Mouse (Mus musculus): ENCODE data around the gene Mapk6. TPM values are rescaled to one million over a fixed set of nuclear protein-coding genes. Genes with fewer than 3 reads are reported as not detected.
A peak's percentile ranks its signal among the peaks of the same experiment; 100 is the strongest.
"Not testable (repeated sequence)": the region's sequence is repeated elsewhere in the genome, so short reads cannot be mapped to it uniquely, and the experiment has no call there.

Gene Mapk6
- 28.9 and 29.0 TPM in 2 replicates for polyA plus RNA-seq (2015; fragmentation: Nextera tagmentation; extraction: Ambion mirVana)

GRCm38 (mm10) chr9:75409852-75410378 lies at the start of gene Mapk6:
Mapk6 (minus strand) TSS chr9:75410005.
- WGBS, result under 1% methylated on average over 39 of the region's 58 CpGs
- Histone ChIP-seq H3K4me1 (replicated peaks; ENCODE audit: control insufficient read depth, insufficient read depth) (0 out of 2 replicates have a peak, but pooled peaks cover 2% of the 10 kb centered on the region), H3K27me3 (ENCODE audit: control insufficient read depth, insufficient read depth, low read length) (no peaks in the 10 kb centered on the region), H3K9me3 (ENCODE audit: control insufficient read depth, low read length) (no peaks in the 10 kb centered on the region), H3K36me3 (ENCODE audit: control insufficient read depth, insufficient read depth, low read length) (no peaks in the 10 kb centered on the region), H3K4me2 (replicated peaks; ENCODE audit: low read depth) (peak within 1 kb of the TSS; percentile 74), H3K9ac (ENCODE audit: low read length) (peak within 1 kb of the TSS; percentile 92), H3K27ac (replicated peaks) (peak within 1 kb of the TSS; percentile 99), H3K4me3 (ENCODE audit: low read depth, low read length) (peak within 1 kb of the TSS; percentile 83)
- DNase-seq (ENCODE audit: low spot score) (peak; percentile 98), ATAC-seq (ENCODE audit: low FRiP score, low TSS enrichment) (peak; percentile 94)
- no peak for TF ChIP-seq EP300 (optimal IDR thresholded peaks at IDR 0.05)
- TF ChIP-seq CTCF (IDR thresholded peaks at IDR 0.05; ENCODE audit: low read depth), result peak; percentile 43

DNA sequence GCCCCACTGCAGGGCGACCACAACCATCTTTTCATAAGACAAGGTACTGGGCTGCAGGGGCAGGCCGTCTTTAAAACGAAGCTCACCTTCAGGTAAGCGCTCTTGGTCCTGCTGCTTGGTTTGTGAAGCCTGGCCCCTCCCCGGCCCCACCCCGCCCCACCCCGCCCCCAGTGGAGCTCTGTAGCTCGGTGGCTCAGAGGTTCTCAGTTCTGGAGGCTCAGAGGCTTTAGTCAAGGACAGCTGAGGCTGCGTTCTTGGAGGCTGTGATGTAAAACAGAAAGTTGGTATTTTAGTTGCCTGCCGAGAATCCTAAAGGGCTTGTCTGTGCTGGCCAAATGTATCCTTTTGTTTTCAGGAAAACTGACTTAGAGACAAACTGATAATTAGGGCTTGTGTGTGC lies 45.9 kb upstream of the Mapk6 start:
- Histone ChIP-seq H3K4me2 (replicated peaks; ENCODE audit: low read depth) (no peak overlapping the region), H3K9me3 (ENCODE audit: control insufficient read depth, low read length) (no peaks in the 10 kb centered on the region), H3K4me3 (ENCODE audit: low read depth, low read length) (no peak overlapping the region), H3K36me3 (ENCODE audit: control insufficient read depth, insufficient read depth, low read length) (peaks cover 43% of the 10 kb centered on the region), H3K27ac (replicated peaks) (no peak overlapping the region), H3K27me3 (ENCODE audit: control insufficient read depth, insufficient read depth, low read length) (no peaks in the 10 kb centered on the region), H3K9ac (ENCODE audit: low read length) (no peak overlapping the region), H3K4me1 (replicated peaks; ENCODE audit: control insufficient read depth, insufficient read depth) (no peaks in the 10 kb centered on the region)
- no peak for TF ChIP-seq EP300 (optimal IDR thresholded peaks at IDR 0.05)
- DNase-seq (ENCODE audit: low spot score) (peak; percentile 30), ATAC-seq (ENCODE audit: low FRiP score, low TSS enrichment) (no peak)
- 61% methylated on average over 10 of the region's 10 CpGs for WGBS

- Histone ChIP-seq H3K9me3 (ENCODE audit: control insufficient read depth, low read length) (no peaks in the 10 kb centered on the region), H3K4me1 (replicated peaks; ENCODE audit: control insufficient read depth, insufficient read depth) (no peaks in the 10 kb centered on the region), H3K27ac (replicated peaks) (no peak overlapping the region), H3K9ac (ENCODE audit: low read length) (no peak overlapping the region), H3K36me3 (ENCODE audit: control insufficient read depth, insufficient read depth, low read length) (peaks cover 48% of the 10 kb centered on the region), H3K4me3 (ENCODE audit: low read depth, low read length) (no peak overlapping the region), H3K4me2 (replicated peaks; ENCODE audit: low read depth) (no peak overlapping the region), H3K27me3 (ENCODE audit: control insufficient read depth, insufficient read depth, low read length) (no peaks in the 10 kb centered on the region)
- DNase-seq (ENCODE audit: low spot score) (no peak), ATAC-seq (ENCODE audit: low FRiP score, low TSS enrichment) (no peak)
- 78% methylated on average over 2 of the region's 2 CpGs for WGBS
- TF ChIP-seq EP300 (optimal IDR thresholded peaks at IDR 0.05) (no peak), CTCF (IDR thresholded peaks at IDR 0.05; ENCODE audit: low read depth) (no peak)
Measured at GRCm38 (mm10) chr9:75453994-75454393, 44.2 kb upstream of the Mapk6 start.

- no peak for TF ChIP-seq CTCF (IDR thresholded peaks at IDR 0.05; ENCODE audit: low read depth)
- TF ChIP-seq EP300 (optimal IDR thresholded peaks at IDR 0.05), result no peak
- DNase-seq (ENCODE audit: low spot score) (no peak), ATAC-seq (ENCODE audit: low FRiP score, low TSS enrichment) (no peak)
- no peak overlapping the region for H3K4me2 ChIP-seq (replicated peaks; ENCODE audit: low read depth)
- no peaks in the 10 kb centered on the region for H3K27me3 ChIP-seq (ENCODE audit: control insufficient read depth, insufficient read depth, low read length)
- no peak overlapping the region for H3K27ac ChIP-seq (replicated peaks)
- H3K4me3 ChIP-seq (ENCODE audit: low read depth, low read length), result no peak overlapping the region
- H3K36me3 ChIP-seq (ENCODE audit: control insufficient read depth, insufficient read depth, low read length), result peaks cover 27% of the 10 kb centered on the region
- no peaks in the 10 kb centered on the region for H3K9me3 ChIP-seq (ENCODE audit: control insufficient read depth, low read length)
- no peaks in the 10 kb centered on the region for H3K4me1 ChIP-seq (replicated peaks; ENCODE audit: control insufficient read depth, insufficient read depth)
- 83% methylated on average over 3 of the region's 3 CpGs for WGBS
- H3K9ac ChIP-seq (ENCODE audit: low read length), result no peak overlapping the region
Measured at GRCm38 (mm10) chr9:75448021-75448420, 38.2 kb upstream of the Mapk6 start.

DNA sequence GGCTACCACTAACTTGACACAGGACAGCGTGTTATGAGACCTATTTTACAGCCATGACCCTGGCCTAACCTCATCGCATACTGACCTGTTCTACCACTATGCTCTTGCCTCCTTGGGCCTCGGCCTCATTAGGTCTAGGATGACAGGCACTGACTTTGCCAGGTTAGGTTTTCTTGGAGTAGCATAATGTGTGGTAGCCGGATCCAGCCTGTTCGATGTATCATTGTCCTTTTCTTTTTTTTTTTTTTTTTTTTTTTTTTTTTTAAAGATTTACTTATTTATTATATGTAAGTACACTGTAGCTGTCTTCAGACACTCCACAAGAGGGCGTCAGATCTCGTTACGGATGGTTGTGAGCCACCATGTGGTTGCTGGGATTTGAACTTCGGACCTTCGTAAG lies 36.8 kb upstream of the Mapk6 start:
- not testable (repeated sequence) for H3K27me3 ChIP-seq (ENCODE audit: control insufficient read depth, insufficient read depth, low read length); H3K27ac ChIP-seq (replicated peaks); DNase-seq (ENCODE audit: low spot score); H3K4me2 ChIP-seq (replicated peaks; ENCODE audit: low read depth); H3K4me3 ChIP-seq (ENCODE audit: low read depth, low read length); H3K4me1 ChIP-seq (replicated peaks; ENCODE audit: control insufficient read depth, insufficient read depth); H3K9me3 ChIP-seq (ENCODE audit: control insufficient read depth, low read length); ATAC-seq (ENCODE audit: low FRiP score, low TSS enrichment); H3K9ac ChIP-seq (ENCODE audit: low read length)
- WGBS, result 80% methylated on average over 10 of the region's 10 CpGs
- peaks cover 22% of the 10 kb centered on the region for H3K36me3 ChIP-seq (ENCODE audit: control insufficient read depth, insufficient read depth, low read length)

DNA sequence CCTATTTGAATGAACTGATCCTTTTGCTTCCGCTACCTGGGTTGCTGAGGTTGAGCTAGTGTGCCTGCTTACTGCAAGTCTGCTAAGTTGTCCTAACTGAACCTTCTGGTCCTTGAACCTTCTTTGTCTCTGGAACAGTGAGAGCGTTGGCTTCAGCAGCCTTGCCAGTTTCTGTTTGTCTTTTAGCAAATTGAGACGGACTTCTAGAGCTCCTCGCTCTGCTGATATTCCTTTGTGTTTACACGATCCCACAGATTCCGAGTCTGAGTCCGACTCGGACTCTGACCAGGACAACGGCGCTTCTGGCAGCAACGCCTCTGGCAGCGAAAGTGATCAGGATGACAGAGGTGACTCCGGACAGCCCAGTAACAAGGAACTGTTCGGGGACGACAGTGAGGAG lies 35.2 kb upstream of the Mapk6 start:
- H3K36me3 ChIP-seq (ENCODE audit: control insufficient read depth, insufficient read depth, low read length), result peaks cover 21% of the 10 kb centered on the region
- DNase-seq (ENCODE audit: low spot score) (no peak), ATAC-seq (ENCODE audit: low FRiP score, low TSS enrichment) (no peak)
- TF ChIP-seq EP300 (optimal IDR thresholded peaks at IDR 0.05) (no peak), CTCF (IDR thresholded peaks at IDR 0.05; ENCODE audit: low read depth) (no peak)
- WGBS, result 89% methylated on average over 15 of the region's 15 CpGs
- H3K9ac ChIP-seq (ENCODE audit: low read length), result no peak overlapping the region
- H3K4me3 ChIP-seq (ENCODE audit: low read depth, low read length), result no peak overlapping the region
- H3K27me3 ChIP-seq (ENCODE audit: control insufficient read depth, insufficient read depth, low read length), result no peaks in the 10 kb centered on the region
- H3K9me3 ChIP-seq (ENCODE audit: control insufficient read depth, low read length), result no peaks in the 10 kb centered on the region
- no peak overlapping the region for H3K4me2 ChIP-seq (replicated peaks; ENCODE audit: low read depth)
- H3K4me1 ChIP-seq (replicated peaks; ENCODE audit: control insufficient read depth, insufficient read depth), result 0 out of 2 replicates have a peak, but pooled peaks cover 3% of the 10 kb centered on the region
- no peak overlapping the region for H3K27ac ChIP-seq (replicated peaks)
